Mouse (Mus musculus) embryonic facial prominence, embryonic 11.5 days (tissue): ENCODE measurements around the gene Trir. TPM values are rescaled to one million over a fixed set of nuclear protein-coding genes. Genes with fewer than 3 reads are reported as not detected.

Source experiments
- ATAC-seq: fragments of 200-750 bp; cut with Nextera tagmentation; replicated peaks from 2 replicates; pipeline ENCODE4 v1.8.0; 2017; ENCODE audit warnings: low read depth; ENCODE audit not compliant: insufficient number of reproducible peaks, low FRiP score, low TSS enrichment
- DNase-seq: peaks from one replicate; pipeline ENCODE4 v3.0.0-alpha.2; 2015; ENCODE audit warnings: low spot score
- H3K27ac ChIP-seq: fragments of 300-500 bp; sonication (generic); replicated peaks from 2 replicates; pipeline ENCODE4 v1.5.1; 2014; ENCODE audit warnings: mild to moderate bottlenecking, low read depth, low read length, control low read depth
- H3K27me3 ChIP-seq: fragments of 300-500 bp; sonication (generic); 2 replicates; pipeline ENCODE4 v1.6.1; 2014; ENCODE audit warnings: mild to moderate bottlenecking, low read length, moderate library complexity, mixed read lengths; ENCODE audit not compliant: control insufficient read depth, insufficient read depth
- H3K36me3 ChIP-seq: fragments of 300-500 bp; sonication (generic); replicated peaks from 2 replicates; pipeline ENCODE4 v1.6.1; 2014; ENCODE audit warnings: low read depth, mild to moderate bottlenecking, low read length, moderate library complexity, mixed read lengths; ENCODE audit not compliant: control insufficient read depth, insufficient read depth
- H3K4me1 ChIP-seq: fragments of 300-500 bp; sonication (generic); 2 replicates; pipeline ENCODE4 v1.6.1; 2014; ENCODE audit warnings: low read length, mixed read lengths; ENCODE audit not compliant: control insufficient read depth, insufficient read depth
- H3K4me2 ChIP-seq: fragments of 300-500 bp; sonication (generic); 2 replicates; pipeline ENCODE4 v1.6.1; 2014; ENCODE audit warnings: low read depth, mild to moderate bottlenecking, control low read depth, low read length, moderate library complexity
- H3K4me3 ChIP-seq: fragments of 300-500 bp; sonication (generic); 2 replicates; pipeline ENCODE4 v1.5.1; 2014; ENCODE audit warnings: low read depth, low read length, control low read depth
- H3K9ac ChIP-seq: fragments of 300-500 bp; sonication (generic); replicated peaks from 2 replicates; pipeline ENCODE4 v1.6.1; 2014; ENCODE audit warnings: mild to moderate bottlenecking, control low read depth, low read length
- H3K9me3 ChIP-seq: fragments of 300-500 bp; sonication (generic); replicated peaks from 2 replicates; pipeline ENCODE4 v1.6.1; 2016; ENCODE audit warnings: mild to moderate bottlenecking, low read length, inconsistent platforms, mixed read lengths; ENCODE audit not compliant: control insufficient read depth
- WGBS: fragments of 180-500 bp; shearing (Covaris S2); extraction: QIAGEN DNeasy Blood & Tissue Kit; methylation state at CpG from one replicate; pipeline ENCODE4 v1.1.7; 2014; 5-methylcytosine and 5-hydroxymethylcytosine counted together
- polyA plus RNA-seq: library from polyadenylated mRNA; unstranded; fragments of >200 nt; fragmentation: Nextera tagmentation; extraction: Ambion mirVana; gene quantifications from 2 replicates; pipeline ENCODE4 v1.2.1, GENCODE M21; 2014

Trir gene
- polyA plus RNA-seq: 172 and 178 TPM in 2 replicates

- DNase-seq (peak; percentile 97), ATAC-seq (peak; percentile 67; the same call in 1 of the 2 replicates)
- Histone ChIP-seq H3K9me3 (no peaks in the 10 kb centered on the region), H3K27me3 (no peaks in the 10 kb centered on the region), H3K4me1 (peaks cover 4% of the 10 kb centered on the region; the same call in 1 of the 2 replicates), H3K4me3 (peak within 1 kb of the TSS; percentile 98), H3K4me2 (peak within 1 kb of the TSS; percentile 59), H3K9ac (peak within 1 kb of the TSS; percentile 99), H3K36me3 (peaks cover 2% of the 10 kb centered on the region; the same call in 1 of the 2 replicates), H3K27ac (peak within 1 kb of the TSS; percentile 80)
- under 1% methylated on average over 69 of the region's 75 CpGs for WGBS
Observed at GRCm38 (mm10) chr8:85026670-85027515, at the start of gene Trir. Gene Trir (plus strand): TSS chr8:85026823.

- no peak for ATAC-seq
- Histone ChIP-seq H3K4me1 (peaks cover 16% of the 10 kb centered on the region), H3K27ac (no peak overlapping the region), H3K36me3 (no peaks in the 10 kb centered on the region), H3K27me3 (peaks cover 22% of the 10 kb centered on the region), H3K4me2 (peak overlapping the region; percentile 96), H3K9ac (peak overlapping the region; percentile 64), H3K9me3 (no peaks in the 10 kb centered on the region), H3K4me3 (peak overlapping the region; percentile 50)
- peak; percentile 56 for DNase-seq
- WGBS: 1% methylated on average over 70 of the region's 70 CpGs
Observed at GRCm38 (mm10) chr8:84977435-84978247, 49.0 kb upstream of the Trir start.

- Histone ChIP-seq H3K9ac (peak within 1 kb of the TSS; percentile 64), H3K4me2 (peak within 1 kb of the TSS; percentile 96), H3K27ac (peak within 1 kb of the TSS; percentile 36; the same call in 1 of the 2 replicates), H3K4me1 (peaks cover 16% of the 10 kb centered on the region), H3K27me3 (peaks cover 22% of the 10 kb centered on the region), H3K9me3 (no peaks in the 10 kb centered on the region), H3K36me3 (no peaks in the 10 kb centered on the region), H3K4me3 (peak within 1 kb of the TSS; percentile 50)
- DNase-seq (peak; percentile 87), ATAC-seq (no peak)
- WGBS: under 1% methylated on average over 60 of the region's 63 CpGs
Observed at GRCm38 (mm10) chr8:84978248-84978940, 48.2 kb upstream of the Trir start, which contains the start of gene Junb. Gene Junb (minus strand): TSS chr8:84978718.

- Histone ChIP-seq H3K4me1 (peaks cover 20% of the 10 kb centered on the region), H3K9me3 (no peaks in the 10 kb centered on the region), H3K4me3 (peak overlapping the region; percentile 28), H3K27ac (peak overlapping the region; percentile 36; the same call in 1 of the 2 replicates), H3K27me3 (peaks cover 22% of the 10 kb centered on the region), H3K4me2 (peak overlapping the region; percentile 71), H3K36me3 (no peaks in the 10 kb centered on the region), H3K9ac (peak overlapping the region; percentile 46)
- WGBS: 2% methylated on average over 42 of the region's 42 CpGs
- DNase-seq (peak; percentile 92), ATAC-seq (0 out of 2 replicates have a peak, but pooled peaks have one; percentile 15)
Observed at GRCm38 (mm10) chr8:84979599-84980421, 46.8 kb upstream of the Trir start.

- Histone ChIP-seq H3K4me3 (peak overlapping the region; percentile 28; the same call in 1 of the 2 replicates), H3K36me3 (no peaks in the 10 kb centered on the region), H3K9me3 (no peaks in the 10 kb centered on the region), H3K27me3 (peaks cover 22% of the 10 kb centered on the region), H3K9ac (no peak overlapping the region), H3K4me1 (peaks cover 27% of the 10 kb centered on the region), H3K27ac (no peak overlapping the region), H3K4me2 (no peak overlapping the region)
- 28% methylated on average over 11 of the region's 11 CpGs for WGBS
- DNase-seq: no peak
- ATAC-seq: no peak
Observed at GRCm38 (mm10) chr8:84980622-84981358, 45.8 kb upstream of the Trir start.

GRCm38 (mm10) chr8:84981644-84982498 is 44.8 kb upstream of the Trir start:
- peaks cover 27% of the 10 kb centered on the region for H3K4me1 ChIP-seq
- 76% methylated on average over 15 of the region's 15 CpGs for WGBS
- H3K27ac ChIP-seq: no peak overlapping the region
- no peak overlapping the region for H3K4me2 ChIP-seq
- H3K9me3 ChIP-seq: no peaks in the 10 kb centered on the region
- ATAC-seq (no peak), DNase-seq (no peak)
- peaks cover 22% of the 10 kb centered on the region for H3K27me3 ChIP-seq
- no peak overlapping the region for H3K9ac ChIP-seq
- H3K36me3 ChIP-seq: no peaks in the 10 kb centered on the region
- no peak overlapping the region for H3K4me3 ChIP-seq
